Mouse (Mus musculus): Measurements from ENCODE around the gene Rfx7. TPM values are rescaled to one million over a fixed set of nuclear protein-coding genes. Genes with fewer than 3 reads are reported as not detected.

Rfx7 gene
- polyA plus RNA-seq, 1 experiment from 2014 or later, result 24.1 TPM

- ATAC-seq (ENCODE audit: low FRiP score) (no peak), DNase-seq (ENCODE audit: low spot score) (peak; percentile 61)
- H3K9ac ChIP-seq, result no peak overlapping the region
- H3K4me1 ChIP-seq (replicated peaks; ENCODE audit: control insufficient read depth, insufficient read depth, low read length), result peaks cover 10% of the 10 kb centered on the region; the same call in 1 of the 2 replicates
- H3K36me3 ChIP-seq (replicated peaks; ENCODE audit: control insufficient read depth, insufficient read depth), result peaks cover 8% of the 10 kb centered on the region; the same call in 1 of the 2 replicates
- H3K4me2 ChIP-seq (replicated peaks), result no peak overlapping the region
- no peaks in the 10 kb centered on the region for H3K9me3 ChIP-seq (ENCODE audit: control insufficient read depth, low read length)
- no peak overlapping the region for H3K4me3 ChIP-seq (replicated peaks; ENCODE audit: low read length)
- H3K27ac ChIP-seq, result 0 out of 2 replicates have a peak overlapping the region, but pooled peaks have one; percentile 39
- 22% methylated on average over 2 of the region's 2 CpGs for WGBS
- H3K27me3 ChIP-seq (ENCODE audit: control insufficient read depth, insufficient read depth, low read length), result no peaks in the 10 kb centered on the region
Observed at GRCm38 (mm10) chr9:72628591-72628990, 96.6 kb downstream of the Rfx7 start.

- Histone ChIP-seq H3K9ac (no peak overlapping the region), H3K27ac (no peak overlapping the region), H3K36me3 (replicated peaks; ENCODE audit: control insufficient read depth, insufficient read depth) (no peaks in the 10 kb centered on the region), H3K9me3 (ENCODE audit: control insufficient read depth, low read length) (no peaks in the 10 kb centered on the region), H3K4me2 (replicated peaks) (no peak overlapping the region), H3K27me3 (ENCODE audit: control insufficient read depth, insufficient read depth, low read length) (no peaks in the 10 kb centered on the region), H3K4me1 (replicated peaks; ENCODE audit: control insufficient read depth, insufficient read depth, low read length) (peaks cover 10% of the 10 kb centered on the region; the same call in 1 of the 2 replicates), H3K4me3 (replicated peaks; ENCODE audit: low read length) (no peak overlapping the region)
- ATAC-seq (ENCODE audit: low FRiP score) (no peak), DNase-seq (ENCODE audit: low spot score) (no peak)
- 68% methylated on average over 1 of the region's 1 CpGs for WGBS
Observed at GRCm38 (mm10) chr9:72632198-72632597, 100.2 kb downstream of the Rfx7 start.

GRCm38 (mm10) chr9:72635134-72635533 is 103.1 kb downstream of the Rfx7 start:
- Histone ChIP-seq H3K27me3 (ENCODE audit: control insufficient read depth, insufficient read depth, low read length) (no peaks in the 10 kb centered on the region), H3K9ac (no peak overlapping the region), H3K4me1 (replicated peaks; ENCODE audit: control insufficient read depth, insufficient read depth, low read length) (peaks cover 13% of the 10 kb centered on the region), H3K4me2 (replicated peaks) (no peak overlapping the region), H3K27ac (no peak overlapping the region), H3K9me3 (ENCODE audit: control insufficient read depth, low read length) (no peaks in the 10 kb centered on the region), H3K36me3 (replicated peaks; ENCODE audit: control insufficient read depth, insufficient read depth) (no peaks in the 10 kb centered on the region), H3K4me3 (replicated peaks; ENCODE audit: low read length) (no peak overlapping the region)
- DNase-seq (ENCODE audit: low spot score) (peak; percentile 78), ATAC-seq (ENCODE audit: low FRiP score) (0 out of 2 replicates have a peak, but pooled peaks have one; percentile 19)

- no peak overlapping the region for H3K4me3 ChIP-seq (replicated peaks; ENCODE audit: low read length)
- DNase-seq (ENCODE audit: low spot score) (no peak), ATAC-seq (ENCODE audit: low FRiP score) (no peak)
- no peak overlapping the region for H3K4me2 ChIP-seq (replicated peaks)
- 85% methylated on average over 7 of the region's 7 CpGs for WGBS
- H3K27me3 ChIP-seq (ENCODE audit: control insufficient read depth, insufficient read depth, low read length), result no peaks in the 10 kb centered on the region
- no peak overlapping the region for H3K9ac ChIP-seq
- H3K27ac ChIP-seq, result no peak overlapping the region
- no peaks in the 10 kb centered on the region for H3K9me3 ChIP-seq (ENCODE audit: control insufficient read depth, low read length)
- no peaks in the 10 kb centered on the region for H3K36me3 ChIP-seq (replicated peaks; ENCODE audit: control insufficient read depth, insufficient read depth)
- H3K4me1 ChIP-seq (replicated peaks; ENCODE audit: control insufficient read depth, insufficient read depth, low read length), result peaks cover 24% of the 10 kb centered on the region
Observed at GRCm38 (mm10) chr9:72636547-72636946, 104.5 kb downstream of the Rfx7 start.

- no peak overlapping the region for H3K27ac ChIP-seq
- no peak overlapping the region for H3K9ac ChIP-seq
- DNase-seq (ENCODE audit: low spot score) (no peak), ATAC-seq (ENCODE audit: low FRiP score) (no peak)
- H3K4me3 ChIP-seq (replicated peaks; ENCODE audit: low read length), result no peak overlapping the region
- H3K9me3 ChIP-seq (ENCODE audit: control insufficient read depth, low read length), result no peaks in the 10 kb centered on the region
- WGBS, result 84% methylated on average over 8 of the region's 8 CpGs
- no peaks in the 10 kb centered on the region for H3K27me3 ChIP-seq (ENCODE audit: control insufficient read depth, insufficient read depth, low read length)
- peaks cover 24% of the 10 kb centered on the region for H3K4me1 ChIP-seq (replicated peaks; ENCODE audit: control insufficient read depth, insufficient read depth, low read length)
- H3K4me2 ChIP-seq (replicated peaks), result no peak overlapping the region
- H3K36me3 ChIP-seq (replicated peaks; ENCODE audit: control insufficient read depth, insufficient read depth), result no peaks in the 10 kb centered on the region
Observed at GRCm38 (mm10) chr9:72637243-72637642, 105.2 kb downstream of the Rfx7 start.

- peak overlapping the region; percentile 49 for H3K4me2 ChIP-seq (replicated peaks)
- peaks cover 26% of the 10 kb centered on the region for H3K4me1 ChIP-seq (replicated peaks; ENCODE audit: control insufficient read depth, insufficient read depth, low read length)
- DNase-seq (ENCODE audit: low spot score) (peak; percentile 72), ATAC-seq (ENCODE audit: low FRiP score) (peak; percentile 85)
- H3K27me3 ChIP-seq (ENCODE audit: control insufficient read depth, insufficient read depth, low read length), result no peaks in the 10 kb centered on the region
- H3K9me3 ChIP-seq (ENCODE audit: control insufficient read depth, low read length), result no peaks in the 10 kb centered on the region
- peak overlapping the region; percentile 19 for H3K4me3 ChIP-seq (replicated peaks; ENCODE audit: low read length)
- H3K36me3 ChIP-seq (replicated peaks; ENCODE audit: control insufficient read depth, insufficient read depth), result no peaks in the 10 kb centered on the region
- H3K9ac ChIP-seq, result peak overlapping the region; percentile 49
- WGBS, result 33% methylated on average over 9 of the region's 9 CpGs
- H3K27ac ChIP-seq, result peak overlapping the region; percentile 93
Observed at GRCm38 (mm10) chr9:72638951-72639842, 107.2 kb downstream of the Rfx7 start.

- peaks cover 28% of the 10 kb centered on the region for H3K4me1 ChIP-seq (replicated peaks; ENCODE audit: control insufficient read depth, insufficient read depth, low read length)
- 2% methylated on average over 27 of the region's 27 CpGs for WGBS
- ATAC-seq (ENCODE audit: low FRiP score), result peak; percentile 94
Observed at GRCm38 (mm10) chr9:72639843-72640621, 108.0 kb downstream of the Rfx7 start.

GRCm38 (mm10) chr9:72640642-72641041 is 108.6 kb downstream of the Rfx7 start:
- peak overlapping the region; percentile 49 for H3K9ac ChIP-seq
- peak overlapping the region; percentile 93 for H3K27ac ChIP-seq
- no peak for DNase-seq (ENCODE audit: low spot score)
- H3K9me3 ChIP-seq (ENCODE audit: control insufficient read depth, low read length), result no peaks in the 10 kb centered on the region
- no peak overlapping the region for H3K4me3 ChIP-seq (replicated peaks; ENCODE audit: low read length)
- H3K36me3 ChIP-seq (replicated peaks; ENCODE audit: control insufficient read depth, insufficient read depth), result no peaks in the 10 kb centered on the region
- no peak for ATAC-seq (ENCODE audit: low FRiP score)
- no peaks in the 10 kb centered on the region for H3K27me3 ChIP-seq (ENCODE audit: control insufficient read depth, insufficient read depth, low read length)
- H3K4me1 ChIP-seq (replicated peaks; ENCODE audit: control insufficient read depth, insufficient read depth, low read length), result peaks cover 28% of the 10 kb centered on the region
- WGBS, result 29% methylated on average over 7 of the region's 7 CpGs
- H3K4me2 ChIP-seq (replicated peaks), result peak overlapping the region; percentile 49

More at GRCm38 (mm10) chr9:72639843-72640621, 108.0 kb downstream of the Rfx7 start:
- no peaks in the 10 kb centered on the region for H3K27me3 ChIP-seq (ENCODE audit: control insufficient read depth, insufficient read depth, low read length)
- H3K27ac ChIP-seq, result peak overlapping the region; percentile 93
- no peaks in the 10 kb centered on the region for H3K36me3 ChIP-seq (replicated peaks; ENCODE audit: control insufficient read depth, insufficient read depth)
- H3K4me2 ChIP-seq (replicated peaks), result peak overlapping the region; percentile 49
- H3K9me3 ChIP-seq (ENCODE audit: control insufficient read depth, low read length), result no peaks in the 10 kb centered on the region
- peak overlapping the region; percentile 19 for H3K4me3 ChIP-seq (replicated peaks; ENCODE audit: low read length)
- peak; percentile 78 for DNase-seq (ENCODE audit: low spot score)
- H3K9ac ChIP-seq, result peak overlapping the region; percentile 49

GRCm38 (mm10) chr9:72641093-72641680 is 109.1 kb downstream of the Rfx7 start:
- Histone ChIP-seq H3K4me1 (replicated peaks; ENCODE audit: control insufficient read depth, insufficient read depth, low read length) (peaks cover 28% of the 10 kb centered on the region), H3K4me2 (replicated peaks) (peak overlapping the region; percentile 49; the same call in 1 of the 2 replicates), H3K9me3 (ENCODE audit: control insufficient read depth, low read length) (no peaks in the 10 kb centered on the region), H3K27ac (peak overlapping the region; percentile 93), H3K27me3 (ENCODE audit: control insufficient read depth, insufficient read depth, low read length) (no peaks in the 10 kb centered on the region), H3K36me3 (replicated peaks; ENCODE audit: control insufficient read depth, insufficient read depth) (no peaks in the 10 kb centered on the region), H3K4me3 (replicated peaks; ENCODE audit: low read length) (no peak overlapping the region), H3K9ac (0 out of 2 replicates have a peak overlapping the region, but pooled peaks have one; percentile 49)
- WGBS, result 76% methylated on average over 6 of the region's 6 CpGs
- DNase-seq (ENCODE audit: low spot score) (no peak), ATAC-seq (ENCODE audit: low FRiP score) (no peak)

All from hindbrain, embryonic 14.5 days (tissue).